ENCODE assay signal across 31 mouse cellular contexts in genomic region chrX:41587692-41588091, GRCm38 (mm10).
DNase-seq lines count a peak whose midpoint lies in the region; ATAC-seq and TF ChIP-seq lines count a peak whose summit lies in the region.
"Had no signal": no experiment of that assay in that cellular context is flagged by ENCODE, and none has a peak within 500 bp of the region (broad histone marks: within the 10 kb centered on the region; RNA-seq: fewer than 3 reads in every experiment).

No protein-coding gene starts in this region.

- no peaks in the 10 kb centered on the region for H3K36me3 ChIP-seq in forebrain, embryonic 13.5 days (ENCODE audit: poor library complexity, severe bottlenecking)
- H3K36me3 ChIP-seq in forebrain, embryonic 10.5 days (replicated peaks): no peaks in the 10 kb centered on the region
- no peaks in the 10 kb centered on the region for H3K36me3 ChIP-seq in hindbrain, postnatal 0 days (ENCODE audit: insufficient read depth, low read length)
- H3K36me3 ChIP-seq in hindbrain, embryonic 10.5 days: no peaks in the 10 kb centered on the region
- H3K36me3 ChIP-seq in forebrain, postnatal 0 days (ENCODE audit: insufficient read depth): no peaks in the 10 kb centered on the region
- H3K36me3 ChIP-seq in midbrain, embryonic 15.5 days (replicated peaks): no peaks in the 10 kb centered on the region
- H3K36me3 ChIP-seq: embryonic facial prominence, embryonic 12.5 days; embryonic facial prominence, embryonic 15.5 days; G1E; heart, embryonic 10.5 days; heart, embryonic 13.5 days; hindbrain, embryonic 12.5 days; hindbrain, embryonic 15.5 days; intestine, embryonic 15.5 days had no signal

- H3K9me3 ChIP-seq in forebrain, embryonic 13.5 days (replicated peaks): no peaks in the 10 kb centered on the region
- no peaks in the 10 kb centered on the region for H3K9me3 ChIP-seq in forebrain, embryonic 10.5 days
- no peaks in the 10 kb centered on the region for H3K9me3 ChIP-seq in hindbrain, postnatal 0 days (ENCODE audit: low read length)
- no peaks in the 10 kb centered on the region for H3K9me3 ChIP-seq in hindbrain, embryonic 10.5 days
- no peaks in the 10 kb centered on the region for H3K9me3 ChIP-seq in forebrain, postnatal 0 days (ENCODE audit: low read length)
- H3K9me3 ChIP-seq in midbrain, embryonic 15.5 days: no peaks in the 10 kb centered on the region
- H3K9me3 ChIP-seq: embryonic facial prominence, embryonic 12.5 days; embryonic facial prominence, embryonic 15.5 days; G1E; heart, embryonic 10.5 days; heart, embryonic 13.5 days; hindbrain, embryonic 12.5 days; hindbrain, embryonic 15.5 days; intestine, embryonic 15.5 days had no signal

- H3K27me3 ChIP-seq in forebrain, embryonic 13.5 days: no peaks in the 10 kb centered on the region
- no peaks in the 10 kb centered on the region for H3K27me3 ChIP-seq in forebrain, embryonic 10.5 days (ENCODE audit: poor library complexity, severe bottlenecking)
- no peaks in the 10 kb centered on the region for H3K27me3 ChIP-seq in hindbrain, postnatal 0 days (ENCODE audit: insufficient read depth, low read length)
- no peaks in the 10 kb centered on the region for H3K27me3 ChIP-seq in hindbrain, embryonic 10.5 days (ENCODE audit: insufficient read depth, poor library complexity, severe bottlenecking)
- H3K27me3 ChIP-seq in forebrain, postnatal 0 days (ENCODE audit: insufficient read depth, low read length): no peaks in the 10 kb centered on the region
- H3K27me3 ChIP-seq in midbrain, embryonic 15.5 days (replicated peaks): no peaks in the 10 kb centered on the region
- H3K27me3 ChIP-seq: CH12.LX; embryonic facial prominence, embryonic 12.5 days; embryonic facial prominence, embryonic 15.5 days; heart, embryonic 13.5 days; hindbrain, embryonic 12.5 days; hindbrain, embryonic 15.5 days; intestine, embryonic 15.5 days had no signal

- no peak overlapping the region for H3K9ac ChIP-seq in forebrain, embryonic 13.5 days
- no peak overlapping the region for H3K9ac ChIP-seq in hindbrain, postnatal 0 days (replicated peaks; ENCODE audit: low read length)
- no peak overlapping the region for H3K9ac ChIP-seq in forebrain, postnatal 0 days
- H3K9ac ChIP-seq in midbrain, embryonic 15.5 days: no peak overlapping the region
- H3K9ac ChIP-seq: embryonic facial prominence, embryonic 12.5 days; embryonic facial prominence, embryonic 15.5 days; heart, embryonic 13.5 days; hindbrain, embryonic 12.5 days; hindbrain, embryonic 15.5 days; intestine, embryonic 15.5 days had no signal

- H3K4me2 ChIP-seq in forebrain, embryonic 13.5 days: no peak overlapping the region
- no peak overlapping the region for H3K4me2 ChIP-seq in hindbrain, postnatal 0 days (ENCODE audit: low read depth, low read length)
- no peak overlapping the region for H3K4me2 ChIP-seq in forebrain, postnatal 0 days (ENCODE audit: low read depth)
- no peak overlapping the region for H3K4me2 ChIP-seq in midbrain, embryonic 15.5 days
- H3K4me2 ChIP-seq: embryonic facial prominence, embryonic 12.5 days; embryonic facial prominence, embryonic 15.5 days; heart, embryonic 13.5 days; hindbrain, embryonic 12.5 days; hindbrain, embryonic 15.5 days; intestine, embryonic 15.5 days had no signal

- no peaks in the 10 kb centered on the region for H3K4me1 ChIP-seq in forebrain, embryonic 13.5 days
- H3K4me1 ChIP-seq in forebrain, embryonic 10.5 days: no peaks in the 10 kb centered on the region
- H3K4me1 ChIP-seq in hindbrain, postnatal 0 days (ENCODE audit: insufficient read depth, low read length): no peaks in the 10 kb centered on the region
- no peaks in the 10 kb centered on the region for H3K4me1 ChIP-seq in hindbrain, embryonic 10.5 days (replicated peaks)
- H3K4me1 ChIP-seq in forebrain, postnatal 0 days (ENCODE audit: insufficient read depth): no peaks in the 10 kb centered on the region
- no peaks in the 10 kb centered on the region for H3K4me1 ChIP-seq in midbrain, embryonic 15.5 days
- H3K4me1 ChIP-seq: embryonic facial prominence, embryonic 12.5 days; embryonic facial prominence, embryonic 15.5 days; heart, embryonic 10.5 days; heart, embryonic 13.5 days; hindbrain, embryonic 12.5 days; hindbrain, embryonic 15.5 days; intestine, embryonic 15.5 days had no signal

- ATAC-seq in forebrain, embryonic 13.5 days: peak; percentile 67; the same call in 1 of the 2 replicates
- no peak for ATAC-seq in hindbrain, postnatal 0 days
- ATAC-seq in forebrain, postnatal 0 days: peak; percentile 73
- ATAC-seq in midbrain, embryonic 15.5 days (replicated peaks): no peak
- ATAC-seq: intestine, embryonic 15.5 days; Patski had no signal

- TF ChIP-seq CTCF in hindbrain, postnatal 0 days (IDR thresholded peaks at IDR 0.05; ENCODE audit: low read depth): no peak
- TF ChIP-seq CTCF in forebrain, postnatal 0 days (IDR thresholded peaks at IDR 0.05; ENCODE audit: low read depth): no peak

- WGBS in forebrain, embryonic 13.5 days: 95% methylated on average over 3 of the region's 3 CpGs
- WGBS in forebrain, embryonic 10.5 days: 99% methylated on average over 3 of the region's 3 CpGs
- 89% methylated on average over 3 of the region's 3 CpGs for WGBS in hindbrain, postnatal 0 days
- 92% methylated on average over 3 of the region's 3 CpGs for WGBS in hindbrain, embryonic 10.5 days
- 76% methylated on average over 3 of the region's 3 CpGs for WGBS in forebrain, postnatal 0 days
- 96% methylated on average over 3 of the region's 3 CpGs for WGBS in midbrain, embryonic 15.5 days

- no peak for DNase-seq in forebrain, embryonic 10.5 days (ENCODE audit: extremely low spot score, low spot score)
- DNase-seq in hindbrain, postnatal 0 days (ENCODE audit: low spot score): peak; percentile 2
- DNase-seq in hindbrain, embryonic 10.5 days (ENCODE audit: low spot score): no peak
- peak; percentile 3 for DNase-seq in retina, postnatal 1 day
- DNase-seq in retina, embryonic 14.5 days (ENCODE audit: low spot score): no peak
- peak; percentile 31 for DNase-seq in forebrain, postnatal 0 days
- DNase-seq: adrenal gland, adult 8-10 months; adrenal gland, postnatal 25 days; B cell, adult 2 months; cerebellum, adult 11-12 months; cerebellum, adult 9-10 months; cerebellum, postnatal 25 days; gastrocnemius, postnatal 10 days; gastrocnemius, postnatal 36 days; heart, adult 2 months; heart, postnatal 14 days; heart, postnatal 4 days; kidney, adult 11 months; kidney, adult 8-10 months had no signal

- H3K27ac ChIP-seq in forebrain, embryonic 13.5 days: no peak overlapping the region
- H3K27ac ChIP-seq in forebrain, embryonic 10.5 days: no peak overlapping the region
- H3K27ac ChIP-seq in hindbrain, postnatal 0 days: no peak overlapping the region
- no peak overlapping the region for H3K27ac ChIP-seq in hindbrain, embryonic 10.5 days
- no peak overlapping the region for H3K27ac ChIP-seq in forebrain, postnatal 0 days (ENCODE audit: low read depth, low read length)
- H3K27ac ChIP-seq in midbrain, embryonic 15.5 days: no peak overlapping the region
- H3K27ac ChIP-seq: embryonic facial prominence, embryonic 12.5 days; embryonic facial prominence, embryonic 15.5 days; heart, adult 2 months; heart, embryonic 10.5 days; heart, embryonic 13.5 days; hindbrain, embryonic 12.5 days; hindbrain, embryonic 15.5 days; intestine, embryonic 15.5 days had no signal

- no peak overlapping the region for H3K4me3 ChIP-seq in forebrain, embryonic 13.5 days
- no peak overlapping the region for H3K4me3 ChIP-seq in forebrain, embryonic 10.5 days
- no peak overlapping the region for H3K4me3 ChIP-seq in hindbrain, postnatal 0 days (ENCODE audit: low read length)
- no peak overlapping the region for H3K4me3 ChIP-seq in hindbrain, embryonic 10.5 days
- no peak overlapping the region for H3K4me3 ChIP-seq in forebrain, postnatal 0 days (ENCODE audit: low read depth, low read length)
- H3K4me3 ChIP-seq in midbrain, embryonic 15.5 days: no peak overlapping the region
- H3K4me3 ChIP-seq: embryonic facial prominence, embryonic 12.5 days; embryonic facial prominence, embryonic 15.5 days; heart, adult 2 months; heart, embryonic 10.5 days; heart, embryonic 13.5 days; hindbrain, embryonic 12.5 days; hindbrain, embryonic 15.5 days; intestine, embryonic 15.5 days had no signal

Comparison
In these comparisons a context has a peak if more than half of its experiments do, and no peak if none do; other contexts are left out.
1. DNase-seq: peak in hindbrain, postnatal 0 days (single experiment), retina, postnatal 1 day (single experiment) and forebrain, postnatal 0 days (single experiment); none in forebrain, embryonic 10.5 days (single experiment), hindbrain, embryonic 10.5 days (single experiment) and retina, embryonic 14.5 days (single experiment).
2. ATAC-seq: peak in forebrain, embryonic 13.5 days (single experiment) and forebrain, postnatal 0 days (single experiment); none in hindbrain, postnatal 0 days (single experiment) and midbrain, embryonic 15.5 days (single experiment).